Mouse (Mus musculus): ENCODE measurements around the gene St6galnac5. TPM values are rescaled to one million over a fixed set of nuclear protein-coding genes. Genes with fewer than 3 reads are reported as not detected.

St6galnac5 gene
- polyA plus RNA-seq, 1 experiment from 2014 or later: 0.03 TPM

DNA sequence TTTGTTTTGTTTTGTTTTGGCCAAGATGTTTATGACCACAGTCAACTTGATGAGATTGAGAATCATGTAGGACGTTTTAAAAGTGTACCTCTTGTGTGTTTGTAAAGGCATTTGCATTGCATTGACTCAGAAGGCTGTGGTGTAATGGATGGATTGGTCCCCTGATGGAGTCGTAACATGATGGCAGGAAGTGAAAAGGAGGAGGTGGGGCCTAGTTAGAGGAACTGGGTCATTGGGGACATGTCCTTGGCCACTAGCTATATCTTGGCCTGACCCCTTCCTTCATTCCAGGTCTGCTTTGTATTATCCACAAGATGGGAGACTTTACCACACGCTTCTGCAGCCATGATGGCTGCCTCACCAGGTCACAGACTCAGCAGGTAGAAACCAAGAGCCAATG is 50.7 kb downstream of the St6galnac5 start:
- Histone ChIP-seq H3K4me2 (no peak overlapping the region), H3K9me3 (replicated peaks) (no peaks in the 10 kb centered on the region), H3K36me3 (replicated peaks) (no peaks in the 10 kb centered on the region), H3K4me1 (replicated peaks) (peaks cover 17% of the 10 kb centered on the region), H3K9ac (no peak overlapping the region), H3K27ac (replicated peaks) (no peak overlapping the region), H3K27me3 (no peaks in the 10 kb centered on the region), H3K4me3 (replicated peaks) (no peak overlapping the region)
- no peak for ATAC-seq (ENCODE audit: insufficient read depth)
- WGBS (ENCODE audit: insufficient replicate concordance): 61% methylated on average over 3 of the region's 3 CpGs

DNA sequence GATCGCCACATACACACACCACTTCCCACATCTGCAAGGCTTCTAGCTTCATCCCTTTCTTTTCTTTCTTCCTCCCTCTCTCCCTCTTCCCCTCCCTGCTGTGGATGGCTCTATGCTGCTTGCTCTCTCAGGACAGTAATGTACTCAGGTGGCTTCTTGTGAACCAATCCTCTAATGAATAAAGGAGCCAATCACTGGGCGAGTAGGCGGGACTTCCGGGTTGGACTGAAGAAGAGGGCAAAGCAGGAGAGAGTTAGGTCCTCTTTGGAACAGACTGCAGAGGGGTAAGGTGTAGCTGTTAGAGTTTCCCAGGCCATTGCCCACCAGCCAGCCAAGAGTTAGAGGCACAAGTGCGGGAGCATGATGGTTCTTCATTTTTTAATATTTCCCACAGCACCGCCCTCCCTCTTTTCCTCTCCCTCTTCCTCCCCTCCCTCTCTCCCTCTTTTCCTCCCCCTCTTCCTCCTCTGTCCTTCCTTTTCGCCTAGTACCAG is 52.2 kb downstream of the St6galnac5 start:
- Histone ChIP-seq H3K36me3 (replicated peaks) (no peaks in the 10 kb centered on the region), H3K4me3 (replicated peaks) (no peak overlapping the region), H3K4me1 (replicated peaks) (peaks cover 17% of the 10 kb centered on the region), H3K9ac (no peak overlapping the region), H3K27me3 (no peaks in the 10 kb centered on the region), H3K27ac (replicated peaks) (no peak overlapping the region), H3K9me3 (replicated peaks) (no peaks in the 10 kb centered on the region), H3K4me2 (peak overlapping the region; percentile 32; the same call in 1 of the 2 replicates)
- ATAC-seq (ENCODE audit: insufficient read depth): 0 out of 2 replicates have a peak, but pooled peaks have one; percentile 26
- WGBS (ENCODE audit: insufficient replicate concordance): 62% methylated on average over 7 of the region's 7 CpGs

DNA sequence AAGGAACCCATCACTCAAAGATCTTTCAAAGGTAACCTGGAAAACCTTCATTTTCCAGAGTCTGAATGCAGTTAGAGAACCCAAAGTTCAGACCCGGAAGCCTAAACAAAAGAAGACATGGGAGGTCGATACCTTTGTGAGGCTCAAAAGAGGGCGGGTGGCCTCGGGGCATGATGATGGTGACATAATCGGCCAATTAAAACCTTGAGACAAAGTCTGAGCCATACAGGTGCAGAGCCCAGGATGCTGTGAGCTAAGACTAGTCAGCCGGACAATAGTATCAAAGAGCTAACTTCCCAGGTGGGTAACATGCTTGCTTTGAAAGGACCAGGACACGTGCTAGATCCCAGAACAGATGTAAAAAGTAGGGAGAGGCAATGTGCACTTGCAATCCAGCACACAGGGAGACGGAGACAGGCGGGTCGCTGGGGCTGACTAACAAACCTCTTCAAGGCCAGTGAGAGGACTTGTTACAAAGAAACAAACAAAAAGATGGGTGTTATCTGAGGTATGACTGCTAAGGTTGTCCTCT is 52.7 kb downstream of the St6galnac5 start:
- 65% methylated on average over 10 of the region's 10 CpGs for WGBS (ENCODE audit: insufficient replicate concordance)
- Histone ChIP-seq H3K9ac (no peak overlapping the region), H3K27me3 (no peaks in the 10 kb centered on the region), H3K27ac (replicated peaks) (no peak overlapping the region), H3K4me3 (replicated peaks) (no peak overlapping the region), H3K9me3 (replicated peaks) (no peaks in the 10 kb centered on the region), H3K4me1 (replicated peaks) (peaks cover 17% of the 10 kb centered on the region), H3K4me2 (peak overlapping the region; percentile 1; the same call in 1 of the 2 replicates), H3K36me3 (replicated peaks) (no peaks in the 10 kb centered on the region)
- ATAC-seq (ENCODE audit: insufficient read depth): no peak

DNA sequence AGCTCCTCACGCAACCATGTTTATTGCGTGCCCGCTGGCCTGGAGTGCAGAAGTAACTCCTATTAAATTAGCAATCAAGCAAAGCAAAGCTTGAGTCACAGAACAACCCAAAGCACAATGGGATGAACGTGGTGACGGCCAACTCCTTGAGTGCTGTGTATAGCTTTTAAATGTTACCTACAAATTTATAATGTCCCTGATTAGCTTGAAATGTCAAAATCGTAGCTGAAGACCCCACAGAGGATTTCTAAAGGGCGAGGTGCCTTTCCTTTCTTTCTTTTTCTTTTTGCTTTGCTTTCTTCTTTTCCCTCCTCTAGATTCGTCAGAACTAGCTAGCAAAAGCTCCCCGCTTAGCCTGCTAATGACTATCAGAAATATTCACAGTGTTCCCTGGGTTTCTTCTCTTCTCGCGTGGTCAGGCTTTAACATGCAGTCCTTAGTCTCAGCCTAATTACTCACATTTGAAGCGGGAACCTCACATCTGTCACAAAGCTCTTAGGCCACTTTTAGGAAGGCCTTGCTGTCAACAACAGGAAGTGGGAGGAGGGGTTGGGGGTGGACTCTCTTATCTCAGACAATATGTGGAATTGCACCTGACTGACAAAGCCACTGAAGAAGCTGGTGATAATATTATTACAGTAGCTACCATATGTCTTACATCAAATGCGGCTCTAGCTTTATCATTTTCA is 53.6 kb downstream of the St6galnac5 start:
- Histone ChIP-seq H3K36me3 (replicated peaks) (no peaks in the 10 kb centered on the region), H3K27ac (replicated peaks) (0 out of 2 replicates have a peak overlapping the region, but pooled peaks have one; percentile 24), H3K9me3 (replicated peaks) (no peaks in the 10 kb centered on the region), H3K9ac (no peak overlapping the region), H3K4me3 (replicated peaks) (no peak overlapping the region), H3K27me3 (no peaks in the 10 kb centered on the region), H3K4me1 (replicated peaks) (peaks cover 17% of the 10 kb centered on the region), H3K4me2 (peak overlapping the region; percentile 1; the same call in 1 of the 2 replicates)
- ATAC-seq (ENCODE audit: insufficient read depth): peak; percentile 27; the same call in 1 of the 2 replicates
- WGBS (ENCODE audit: insufficient replicate concordance): 37% methylated on average over 13 of the region's 13 CpGs

DNA sequence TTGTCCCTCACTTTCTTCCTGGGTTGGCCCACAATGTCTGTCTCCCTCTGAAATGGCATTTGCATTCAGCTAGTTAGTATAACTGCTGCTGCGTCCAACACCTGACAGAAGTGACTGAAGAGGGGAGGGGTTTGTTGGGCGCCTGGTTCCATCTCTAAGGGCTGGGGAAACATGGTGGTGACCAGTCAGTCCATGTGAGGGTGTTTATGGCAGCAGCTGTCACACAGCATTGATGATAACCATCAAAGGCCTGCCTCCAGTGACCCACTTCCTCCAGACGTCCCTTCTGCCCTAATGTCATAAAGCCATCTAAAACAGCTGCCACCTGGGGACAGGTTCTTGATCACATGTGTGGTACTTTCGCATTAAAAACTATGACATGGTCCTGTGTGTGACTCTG is 55.9 kb downstream of the St6galnac5 start:
- no peak overlapping the region for H3K4me2 ChIP-seq
- WGBS (ENCODE audit: insufficient replicate concordance): 39% methylated on average over 4 of the region's 4 CpGs
- H3K4me1 ChIP-seq (replicated peaks): peaks cover 17% of the 10 kb centered on the region
- no peaks in the 10 kb centered on the region for H3K27me3 ChIP-seq
- H3K36me3 ChIP-seq (replicated peaks): no peaks in the 10 kb centered on the region
- no peaks in the 10 kb centered on the region for H3K9me3 ChIP-seq (replicated peaks)
- no peak overlapping the region for H3K27ac ChIP-seq (replicated peaks)
- H3K9ac ChIP-seq: no peak overlapping the region
- ATAC-seq (ENCODE audit: insufficient read depth): no peak
- no peak overlapping the region for H3K4me3 ChIP-seq (replicated peaks)

DNA sequence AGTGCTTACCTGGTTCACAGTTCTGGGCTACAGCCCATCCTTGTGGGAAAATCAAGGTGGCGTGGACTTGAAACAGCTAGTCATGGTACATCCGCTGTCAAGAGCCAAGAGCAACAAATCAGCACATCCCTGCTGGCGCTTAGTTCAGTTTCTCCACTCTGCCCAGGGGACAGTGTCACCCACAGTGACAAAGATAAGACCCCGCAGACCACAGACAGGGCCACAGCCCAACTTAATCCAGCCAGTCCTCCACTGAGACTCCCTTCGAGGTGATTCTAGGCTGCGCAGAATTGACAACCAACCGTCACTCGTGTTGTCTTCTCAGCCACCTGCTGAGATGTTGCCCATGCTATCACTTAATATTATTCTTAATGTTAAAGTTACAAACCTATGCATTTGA is 56.7 kb downstream of the St6galnac5 start:
- 20% methylated on average over 8 of the region's 8 CpGs for WGBS (ENCODE audit: insufficient replicate concordance)
- ATAC-seq (ENCODE audit: insufficient read depth): peak; percentile 37; the same call in 1 of the 2 replicates
- H3K9me3 ChIP-seq (replicated peaks): no peaks in the 10 kb centered on the region
- H3K9ac ChIP-seq: no peak overlapping the region
- no peaks in the 10 kb centered on the region for H3K36me3 ChIP-seq (replicated peaks)
- no peak overlapping the region for H3K4me2 ChIP-seq
- H3K27me3 ChIP-seq: no peaks in the 10 kb centered on the region
- peaks cover 17% of the 10 kb centered on the region for H3K4me1 ChIP-seq (replicated peaks)
- no peak overlapping the region for H3K27ac ChIP-seq (replicated peaks)
- H3K4me3 ChIP-seq (replicated peaks): no peak overlapping the region

DNA sequence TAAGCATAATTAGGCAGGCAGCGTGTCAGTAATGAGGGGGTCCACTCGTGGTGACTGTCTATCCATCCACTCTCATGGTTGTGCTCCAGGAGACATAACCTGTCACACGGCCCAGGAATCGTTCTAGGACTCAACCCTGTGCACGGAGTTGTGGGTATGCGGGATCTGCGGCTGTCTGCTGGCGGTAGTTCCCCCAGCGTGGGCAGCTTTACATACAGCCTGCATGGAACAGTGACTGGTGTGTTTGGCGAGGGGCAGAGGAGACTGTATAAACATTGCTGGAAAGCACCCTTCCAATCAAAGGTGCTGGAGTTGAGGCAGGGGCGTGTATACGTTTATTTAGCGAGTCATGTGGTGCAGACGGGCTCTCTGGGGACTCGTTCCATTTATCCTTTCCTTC is 58.5 kb downstream of the St6galnac5 start:
- Histone ChIP-seq H3K9ac (no peak overlapping the region), H3K27ac (replicated peaks) (no peak overlapping the region), H3K4me3 (replicated peaks) (no peak overlapping the region), H3K27me3 (no peaks in the 10 kb centered on the region), H3K4me2 (no peak overlapping the region), H3K9me3 (replicated peaks) (no peaks in the 10 kb centered on the region), H3K4me1 (replicated peaks) (peaks cover 5% of the 10 kb centered on the region; the same call in 1 of the 2 replicates), H3K36me3 (replicated peaks) (no peaks in the 10 kb centered on the region)
- 70% methylated on average over 15 of the region's 15 CpGs for WGBS (ENCODE audit: insufficient replicate concordance)
- ATAC-seq (ENCODE audit: insufficient read depth): no peak

DNA sequence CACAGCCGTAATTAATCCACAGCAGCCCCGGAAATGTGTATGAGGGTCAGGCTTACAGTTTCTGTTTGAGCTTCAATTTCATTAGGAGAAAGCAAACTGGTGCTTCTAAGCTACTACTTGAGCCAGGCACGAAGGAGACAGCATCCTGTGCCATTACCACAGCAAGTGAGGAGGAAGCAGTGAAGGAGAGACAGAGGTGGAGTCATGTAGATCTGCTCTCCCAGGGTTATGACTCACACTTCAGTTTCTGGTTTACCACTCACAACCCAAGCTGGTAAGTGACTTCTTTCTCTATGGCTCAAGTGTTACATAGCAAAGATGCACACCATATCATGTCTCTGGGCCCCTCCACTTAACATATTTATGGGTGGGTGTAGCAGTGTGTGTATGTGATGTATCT is 61.7 kb downstream of the St6galnac5 start:
- Histone ChIP-seq H3K27me3 (no peaks in the 10 kb centered on the region), H3K36me3 (replicated peaks) (no peaks in the 10 kb centered on the region), H3K4me1 (replicated peaks) (no peaks in the 10 kb centered on the region), H3K4me2 (no peak overlapping the region), H3K9me3 (replicated peaks) (no peaks in the 10 kb centered on the region), H3K27ac (replicated peaks) (no peak overlapping the region), H3K4me3 (replicated peaks) (no peak overlapping the region), H3K9ac (no peak overlapping the region)
- ATAC-seq (ENCODE audit: insufficient read depth): no peak
- WGBS (ENCODE audit: insufficient replicate concordance): 41% methylated on average over 3 of the region's 3 CpGs

DNA sequence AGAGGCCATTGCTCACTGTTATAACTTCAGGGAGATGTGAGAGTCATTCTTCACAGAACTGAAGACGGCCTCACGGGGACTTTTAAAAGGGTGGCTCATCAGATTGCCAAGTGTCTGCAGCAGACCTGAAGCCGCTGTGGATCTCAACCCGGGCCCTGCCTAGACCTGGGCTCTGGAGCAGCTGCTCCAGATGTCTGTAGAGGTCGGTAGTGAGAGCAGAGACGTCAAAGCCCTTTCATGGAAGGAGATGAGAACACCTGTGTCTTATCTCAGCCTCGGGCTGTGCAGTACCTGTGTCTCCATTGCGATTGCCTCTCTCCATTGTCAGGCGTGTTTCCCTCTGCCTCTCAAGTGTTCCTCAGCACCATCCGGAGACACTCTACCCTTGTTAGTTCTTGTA is 62.9 kb downstream of the St6galnac5 start:
- Histone ChIP-seq H3K9ac (no peak overlapping the region), H3K4me3 (replicated peaks) (no peak overlapping the region), H3K27me3 (no peaks in the 10 kb centered on the region), H3K4me1 (replicated peaks) (no peaks in the 10 kb centered on the region), H3K27ac (replicated peaks) (no peak overlapping the region), H3K36me3 (replicated peaks) (no peaks in the 10 kb centered on the region), H3K4me2 (no peak overlapping the region), H3K9me3 (replicated peaks) (no peaks in the 10 kb centered on the region)
- 52% methylated on average over 10 of the region's 10 CpGs for WGBS (ENCODE audit: insufficient replicate concordance)
- ATAC-seq (ENCODE audit: insufficient read depth): no peak

DNA sequence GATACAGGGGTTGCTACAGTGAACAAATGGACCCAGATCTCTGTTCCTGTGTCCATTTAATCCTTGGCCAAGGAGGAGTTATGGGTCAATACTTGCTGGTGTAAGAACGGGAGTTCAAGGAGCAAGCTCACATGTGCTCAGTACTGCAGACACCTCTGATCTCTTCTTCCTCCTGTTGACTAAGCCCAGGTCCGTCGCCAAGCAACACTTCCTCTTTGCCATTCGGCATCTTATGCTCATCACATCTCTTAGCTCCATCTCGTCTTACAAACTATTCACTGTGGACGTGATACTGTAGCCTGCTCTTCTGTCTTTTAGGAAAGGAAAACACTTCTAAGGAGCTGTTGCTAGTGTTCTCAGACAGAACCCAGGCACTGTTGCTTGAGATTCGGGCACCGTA is 64.5 kb downstream of the St6galnac5 start:
- Histone ChIP-seq H3K36me3 (replicated peaks) (no peaks in the 10 kb centered on the region), H3K27me3 (no peaks in the 10 kb centered on the region), H3K27ac (replicated peaks) (no peak overlapping the region), H3K4me2 (no peak overlapping the region), H3K9me3 (replicated peaks) (no peaks in the 10 kb centered on the region), H3K4me1 (replicated peaks) (no peaks in the 10 kb centered on the region), H3K9ac (no peak overlapping the region), H3K4me3 (replicated peaks) (no peak overlapping the region)
- no peak for ATAC-seq (ENCODE audit: insufficient read depth)
- WGBS (ENCODE audit: insufficient replicate concordance): 49% methylated on average over 8 of the region's 8 CpGs

DNA sequence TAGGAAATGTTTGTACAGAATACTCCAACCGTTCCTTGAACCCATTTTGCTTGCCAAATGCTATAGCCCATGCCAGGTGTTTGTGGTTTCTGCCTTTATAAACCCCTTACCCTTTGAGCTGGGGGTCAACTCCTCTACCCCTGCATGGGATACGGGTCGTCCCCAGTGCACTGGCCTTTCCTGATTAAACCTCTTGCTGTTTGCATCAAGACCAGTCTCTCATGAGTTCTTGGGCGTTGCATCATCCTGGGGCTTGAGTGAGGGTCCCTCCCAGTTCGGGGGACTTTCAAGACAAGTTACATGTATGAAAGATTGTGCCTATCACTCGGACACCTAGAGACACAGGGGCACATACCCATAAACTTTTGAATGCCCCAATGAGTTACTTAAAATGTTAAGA is 67.7 kb downstream of the St6galnac5 start:
- no peaks in the 10 kb centered on the region for H3K9me3 ChIP-seq (replicated peaks)
- 67% methylated on average over 6 of the region's 6 CpGs for WGBS (ENCODE audit: insufficient replicate concordance)
- no peaks in the 10 kb centered on the region for H3K4me1 ChIP-seq (replicated peaks)
- ATAC-seq (ENCODE audit: insufficient read depth): no peak
- no peak overlapping the region for H3K27ac ChIP-seq (replicated peaks)
- no peak overlapping the region for H3K9ac ChIP-seq
- no peak overlapping the region for H3K4me3 ChIP-seq (replicated peaks)
- no peaks in the 10 kb centered on the region for H3K27me3 ChIP-seq
- no peaks in the 10 kb centered on the region for H3K36me3 ChIP-seq (replicated peaks)
- no peak overlapping the region for H3K4me2 ChIP-seq

Data from liver, embryonic 15.5 days (tissue).